Mouse (Mus musculus) kidney, postnatal 36 days (tissue): ENCODE results near the gene Syndig1.

ENCODE experiments used
- DNase-seq, 2 experiments: peaks; one replicate each; pipeline ENCODE4 v3.0.0; 2021 to 2022; ENCODE audit warnings: mixed read lengths in 2 of 2

Gene Syndig1

DNA sequence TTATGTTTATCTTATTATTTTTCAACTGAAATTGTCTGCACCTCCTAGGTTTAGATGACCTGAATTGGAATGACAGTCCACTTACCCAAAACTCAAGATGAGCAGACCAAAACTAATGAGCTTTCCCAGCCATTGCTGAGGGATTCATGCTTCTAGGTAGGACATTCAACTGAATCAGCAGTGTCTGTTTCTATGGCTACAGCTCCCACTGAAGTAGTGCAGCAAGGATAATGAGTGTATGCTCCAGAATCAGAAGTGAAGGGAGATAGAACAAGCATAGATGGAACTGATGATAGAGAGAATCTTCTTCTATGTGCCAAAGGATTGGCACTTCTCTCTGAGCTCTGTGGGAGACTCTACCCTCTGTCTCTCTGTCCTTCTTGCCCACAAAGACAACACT, 158.6 kb downstream of the Syndig1 start:
- no peak for DNase-seq

DNA sequence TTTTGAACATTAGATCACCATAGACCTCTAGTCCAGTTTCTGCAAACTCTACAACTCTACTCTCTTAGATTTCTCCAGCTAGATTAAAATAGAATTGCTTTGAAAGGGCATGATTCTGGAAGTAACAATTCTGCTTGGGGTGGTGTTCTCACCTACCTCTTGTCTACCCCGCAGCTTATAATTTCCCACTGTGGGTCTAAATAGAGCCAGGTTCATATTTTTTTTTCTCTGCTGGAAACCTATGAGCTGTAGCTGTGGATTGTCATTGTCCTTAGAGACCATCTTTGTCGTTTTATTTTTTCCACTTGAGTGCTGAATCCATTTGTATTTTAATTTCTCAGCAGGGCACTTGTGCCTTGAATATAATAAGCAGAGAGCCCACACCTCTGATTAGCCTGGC, 162.5 kb downstream of the Syndig1 start:
- DNase-seq = no peak

DNA sequence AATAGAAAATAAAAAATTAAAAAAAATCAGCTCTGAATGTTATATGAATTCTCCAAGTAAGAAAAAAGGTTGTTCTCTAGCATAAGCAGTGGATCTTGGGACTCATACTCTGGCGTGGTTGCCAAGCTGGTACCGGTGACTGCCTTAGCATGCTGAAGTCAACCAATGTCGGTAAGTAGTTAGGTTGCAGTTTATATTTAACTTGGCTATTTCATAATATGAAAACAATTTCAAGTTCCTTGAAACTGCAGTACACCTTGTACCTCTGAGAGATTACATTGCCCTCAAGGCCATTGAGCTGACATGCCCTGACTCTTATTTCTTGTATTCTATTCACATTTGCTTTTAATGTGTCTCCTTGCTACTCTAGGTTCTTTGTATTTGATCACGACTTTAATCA, 163.9 kb downstream of the Syndig1 start:
- peak; percentile 63 to 66 for DNase-seq

DNA sequence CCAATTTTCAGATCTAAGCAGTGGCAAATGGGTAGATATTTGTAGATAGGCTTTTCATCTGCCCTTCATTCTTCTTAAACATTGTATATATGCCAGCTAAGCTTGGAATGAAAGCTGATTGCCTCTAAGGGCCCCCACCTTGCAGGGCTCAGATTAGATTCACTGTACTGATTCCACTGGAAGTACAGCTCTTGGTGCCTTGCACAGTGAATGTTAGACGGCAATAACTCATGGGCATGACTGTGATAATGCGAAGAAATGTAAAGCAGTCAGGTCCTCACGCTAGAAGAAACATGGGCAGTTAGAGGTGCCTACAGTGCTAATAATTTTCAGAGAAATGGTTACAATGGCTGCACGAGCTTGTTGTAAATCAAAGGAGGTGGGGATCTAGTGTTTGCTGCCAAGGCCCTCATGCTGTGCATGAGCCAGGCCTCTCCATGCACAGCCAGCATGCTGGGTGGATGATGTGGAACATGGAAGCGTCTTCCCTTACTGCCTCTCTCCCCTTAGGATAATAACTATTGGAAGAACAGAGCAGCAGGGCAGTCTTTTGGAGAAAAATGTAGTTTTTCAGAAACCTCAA, 167.5 kb downstream of the Syndig1 start:
- DNase-seq = no peak

DNA sequence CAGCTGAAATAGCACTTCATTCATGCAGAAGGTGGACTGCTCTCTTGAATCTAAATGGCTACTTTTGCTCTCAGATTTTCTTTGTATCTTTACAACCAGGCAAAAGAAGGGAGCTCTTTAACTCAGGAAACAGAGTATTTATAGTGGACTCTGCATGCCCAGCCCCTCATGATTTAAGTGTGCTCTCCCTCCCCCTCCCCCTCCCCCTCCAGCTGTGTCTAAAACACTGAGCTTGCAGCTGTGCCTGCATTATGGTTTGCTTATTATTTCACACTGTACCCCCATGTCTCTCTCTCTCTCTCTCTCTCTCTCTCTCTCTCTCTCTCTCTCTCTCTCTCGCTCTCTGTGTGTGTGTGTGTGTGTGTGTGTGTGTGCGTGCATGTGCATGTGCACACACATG, 168.6 kb downstream of the Syndig1 start:
- DNase-seq = no peak

DNA sequence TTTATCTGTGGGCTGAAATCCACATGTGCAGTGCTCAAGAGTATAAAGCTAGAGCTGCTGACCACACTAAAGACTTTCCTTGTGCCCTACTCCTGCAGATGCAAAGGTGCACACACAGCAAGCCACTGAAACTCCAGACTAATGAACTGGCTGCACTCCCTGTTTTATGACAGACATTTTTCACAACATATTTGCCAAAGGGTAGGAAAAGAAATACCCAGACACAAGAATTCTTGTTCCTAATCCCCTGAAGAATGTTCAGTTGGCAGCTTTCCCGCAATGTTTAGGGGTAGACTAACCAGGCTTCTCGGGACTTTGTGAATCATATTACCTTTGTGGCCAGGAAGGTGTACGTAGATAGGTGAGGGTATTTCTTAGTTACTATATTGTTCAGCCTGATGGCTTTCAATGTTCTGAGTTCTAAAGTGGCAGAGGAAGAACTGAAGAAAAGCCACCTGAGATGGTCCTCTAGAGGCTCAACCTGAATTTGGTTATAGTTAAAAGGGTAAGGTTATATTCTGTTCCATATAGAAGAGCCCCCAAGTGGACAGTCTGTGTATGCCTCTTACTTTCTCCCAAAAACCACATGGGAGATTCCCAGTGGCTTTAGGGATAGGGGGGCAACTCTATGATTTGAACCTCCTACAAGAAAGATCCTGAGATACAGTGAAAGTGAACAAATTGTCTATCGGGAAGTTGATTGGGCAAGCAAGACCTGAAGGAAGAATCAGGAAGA, 169.5 kb downstream of the Syndig1 start:
- no peak for DNase-seq

DNA sequence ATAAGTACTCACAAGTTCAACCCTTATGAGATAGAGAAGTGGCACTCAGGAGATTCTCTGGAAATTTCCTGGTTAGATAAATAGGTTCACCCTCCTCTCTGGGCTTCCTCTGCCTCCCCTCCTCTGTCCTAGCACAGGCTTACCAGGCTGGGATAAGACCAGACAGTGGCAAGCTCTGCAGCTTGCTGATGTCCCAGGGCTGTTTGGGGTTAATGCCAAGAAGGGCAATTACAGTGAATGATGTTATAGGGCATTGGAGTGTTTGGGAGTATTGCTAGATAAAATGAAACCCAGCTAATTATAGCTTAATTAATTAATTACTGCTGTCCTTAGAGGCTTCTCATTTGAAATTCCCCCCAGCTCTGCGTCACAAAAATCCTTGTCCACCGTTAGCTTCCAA, 171.6 kb downstream of the Syndig1 start:
- peak in 1 of 2 experiments; percentile 3 for DNase-seq

DNA sequence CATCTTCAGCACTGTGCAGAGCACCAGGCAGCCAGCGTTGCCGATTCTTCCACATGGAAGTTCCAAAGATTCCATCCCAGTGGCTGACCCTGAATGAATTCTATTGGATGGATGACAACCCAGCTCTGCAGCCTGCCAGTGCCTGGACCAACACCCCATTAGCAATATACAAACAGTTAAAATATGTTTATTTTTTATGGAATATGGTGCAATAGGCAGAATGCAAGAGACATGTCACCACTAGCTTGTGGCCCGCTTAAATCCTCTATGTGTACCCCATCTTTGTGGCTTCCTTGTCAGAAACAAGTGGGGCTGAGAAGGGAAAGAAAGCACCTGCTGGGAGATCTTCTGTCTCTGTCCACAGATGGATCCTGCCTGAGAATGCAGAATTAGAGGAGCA, 174.5 kb downstream of the Syndig1 start:
- no peak for DNase-seq

DNA sequence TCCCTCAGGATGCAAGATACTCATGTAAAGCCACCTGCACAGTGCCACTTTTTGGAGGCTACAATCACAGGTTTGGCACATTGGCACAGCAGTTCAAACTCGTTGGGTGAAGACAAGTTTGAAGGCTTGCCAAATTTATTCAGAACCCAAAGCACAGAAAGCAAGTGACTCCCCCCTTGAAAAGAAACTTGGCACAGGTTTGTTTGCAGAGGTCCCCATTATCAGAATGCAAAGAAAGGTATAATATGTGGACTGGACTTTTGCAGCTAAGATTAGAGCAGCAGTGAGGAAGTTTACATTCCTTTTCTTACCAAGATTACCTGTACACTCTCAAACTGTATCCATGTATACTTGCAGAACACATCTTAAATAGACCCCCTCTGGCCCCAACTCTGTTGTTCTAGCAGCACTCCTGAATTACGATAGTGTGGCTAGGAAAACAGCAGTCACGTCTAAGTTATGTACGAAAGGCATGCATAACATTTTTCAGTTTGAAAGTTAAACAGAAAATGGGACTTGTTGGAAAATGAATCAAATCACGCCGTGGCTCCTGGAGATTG, 183.9 kb downstream of the Syndig1 start:
- DNase-seq = no peak

DNA sequence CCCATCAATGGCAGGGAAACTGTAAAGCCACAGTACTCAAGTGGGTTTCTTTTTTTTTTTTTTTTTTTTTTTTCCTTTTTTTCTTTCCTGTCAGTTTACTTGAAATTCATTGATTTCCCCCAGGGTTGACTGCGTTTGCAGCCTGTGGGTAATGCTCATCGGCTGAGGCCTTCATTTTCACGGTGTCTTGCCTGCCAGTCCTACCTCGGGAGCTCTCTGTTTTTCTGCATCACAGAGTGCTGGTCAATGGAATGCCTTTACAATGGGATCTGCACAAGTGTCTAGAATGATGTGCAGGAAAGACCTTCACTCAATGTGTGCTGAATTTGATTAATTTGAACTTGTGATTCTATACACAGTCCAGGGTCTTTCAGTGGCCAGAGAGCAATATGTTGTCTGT, 184.8 kb downstream of the Syndig1 start:
- DNase-seq = no peak

DNA sequence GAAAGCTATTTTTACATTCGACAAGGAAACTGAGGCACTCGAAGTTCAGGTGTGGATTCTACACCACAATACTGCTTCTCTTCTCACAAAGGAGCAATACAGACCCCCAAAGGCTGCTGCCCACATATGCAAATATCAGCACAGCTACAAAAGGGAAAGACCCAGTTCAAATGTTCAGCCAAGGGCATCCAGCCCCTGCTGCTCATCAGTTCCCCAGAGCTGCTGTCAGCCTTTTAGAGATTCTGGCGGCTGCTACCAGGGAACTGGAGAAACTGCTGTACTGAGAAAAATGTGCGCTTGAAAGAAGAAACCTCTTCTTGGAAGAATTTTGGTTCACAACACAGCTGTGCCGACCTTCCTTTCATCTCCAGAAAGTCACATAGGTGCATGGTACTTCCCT, 187.3 kb downstream of the Syndig1 start:
- DNase-seq = no peak

DNA sequence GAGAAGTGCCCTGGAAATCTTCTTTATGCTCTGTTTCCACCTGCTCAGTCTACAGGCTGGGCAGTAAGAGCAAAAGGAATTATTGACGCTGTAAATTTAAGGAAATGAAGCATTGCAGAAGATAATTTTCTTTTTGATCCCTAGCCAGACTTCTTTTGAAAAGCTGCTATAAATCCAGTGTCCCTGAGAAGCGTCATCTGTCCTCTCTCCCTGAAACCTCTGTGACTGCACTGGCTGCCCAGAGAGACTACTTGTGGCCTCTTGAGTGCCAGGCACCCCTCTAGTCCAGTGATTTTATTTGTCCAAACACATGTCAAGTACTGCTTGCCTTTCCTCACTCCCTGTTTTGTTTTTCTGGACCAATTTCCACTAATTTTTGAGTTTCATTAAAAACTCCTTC, 191.7 kb downstream of the Syndig1 start:
- DNase-seq = no peak

DNA sequence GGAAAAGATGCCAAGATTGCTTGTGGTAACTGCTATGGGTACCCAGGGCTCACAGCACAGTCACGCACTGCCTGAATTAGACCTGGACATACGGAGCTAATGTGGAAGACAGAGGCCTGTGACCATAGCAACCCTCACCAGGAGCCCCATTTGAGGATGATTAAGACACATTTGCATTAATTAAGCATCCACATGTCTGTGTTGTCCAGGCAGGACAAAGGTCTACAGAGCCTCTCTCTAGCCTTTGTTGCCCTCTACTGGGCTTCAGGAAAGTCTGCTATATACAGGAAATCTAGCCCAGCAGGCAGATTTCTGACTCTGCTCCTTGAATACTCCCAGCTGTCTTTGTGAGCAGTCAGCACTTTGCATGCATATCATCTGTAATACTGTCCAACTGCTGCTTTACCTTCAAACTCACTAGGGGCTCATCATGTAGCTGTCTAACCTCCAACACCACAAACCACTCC, 194.9 kb downstream of the Syndig1 start:
- DNase-seq = peak; percentile 9 to 11

DNA sequence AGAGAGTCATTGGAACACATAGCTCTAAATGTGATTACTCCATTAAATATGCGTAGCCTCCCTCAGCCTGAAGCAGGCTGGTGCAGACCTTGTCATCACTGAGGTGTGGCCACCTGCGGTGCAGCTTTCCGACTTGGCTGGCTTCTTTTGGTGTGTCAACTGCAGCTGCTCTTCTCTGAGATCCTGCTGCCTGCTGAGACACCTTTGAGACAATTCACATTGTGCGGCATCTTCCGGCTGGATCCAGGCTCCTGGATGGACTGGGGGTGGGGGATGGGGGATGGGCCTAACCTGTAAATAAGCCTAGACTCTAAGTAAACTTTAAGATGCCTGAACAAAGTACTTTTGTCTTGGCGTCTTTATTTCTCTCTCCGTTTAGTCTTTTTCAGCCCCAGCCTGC, 214.5 kb downstream of the Syndig1 start:
- no peak for DNase-seq
